Mouse (Mus musculus) hindbrain, embryonic 13.5 days (tissue): Measurements from ENCODE around the gene Slc45a3. TPM values are rescaled to one million over a fixed set of nuclear protein-coding genes. Genes with fewer than 3 reads are reported as not detected.
A peak's percentile ranks its signal among the peaks of the same experiment; 100 is the strongest.

ENCODE experiments used
- ATAC-seq: fragments of 200-750 bp; cut with Nextera tagmentation; 2 replicates; pipeline ENCODE4 v1.8.0; 2017; ENCODE audit warnings: moderate TSS enrichment; ENCODE audit not compliant: low FRiP score
- H3K27ac ChIP-seq: fragments of 300-500 bp; sonication (generic); 2 replicates; pipeline ENCODE4 v1.5.1; 2015; ENCODE audit warnings: inconsistent platforms, mild to moderate bottlenecking, moderate library complexity
- H3K27me3 ChIP-seq: fragments of 300-500 bp; sonication (generic); 2 replicates; pipeline ENCODE4 v1.6.1; 2015; ENCODE audit warnings: mild to moderate bottlenecking, inconsistent platforms
- H3K36me3 ChIP-seq: fragments of 300-500 bp; sonication (generic); 2 replicates; pipeline ENCODE4 v1.6.1; 2015; ENCODE audit warnings: mild to moderate bottlenecking, inconsistent platforms
- H3K4me1 ChIP-seq: fragments of 300-500 bp; sonication (generic); replicated peaks from 2 replicates; pipeline ENCODE4 v1.6.1; 2015; ENCODE audit warnings: inconsistent platforms
- H3K4me2 ChIP-seq: fragments of 300-500 bp; sonication (generic); 2 replicates; pipeline ENCODE4 v1.6.1; 2015; ENCODE audit warnings: inconsistent platforms, mild to moderate bottlenecking, moderate library complexity
- H3K4me3 ChIP-seq: fragments of 300-500 bp; sonication (generic); 2 replicates; pipeline ENCODE4 v1.5.1; 2015; ENCODE audit warnings: mild to moderate bottlenecking, inconsistent platforms
- H3K9ac ChIP-seq: fragments of 300-500 bp; sonication (generic); 2 replicates; pipeline ENCODE4 v1.6.1; 2015; ENCODE audit warnings: mild to moderate bottlenecking, inconsistent platforms
- H3K9me3 ChIP-seq: fragments of 300-500 bp; sonication (generic); 2 replicates; pipeline ENCODE4 v1.6.1; 2016; ENCODE audit warnings: inconsistent platforms
- WGBS: fragments of 180-500 bp; shearing (Covaris S2); methylation state at CpG from one replicate; pipeline ENCODE4 v1.1.7; 2015; 5-methylcytosine and 5-hydroxymethylcytosine counted together
- polyA plus RNA-seq: library from polyadenylated mRNA; unstranded; fragments of >200 nt; fragmentation: Nextera tagmentation; extraction: Ambion mirVana; gene quantifications from 2 replicates; pipeline ENCODE4 v1.2.1, GENCODE M21; 2015

The Slc45a3 gene
- polyA plus RNA-seq, 1 experiment from 2014 or later = 1.8 TPM

DNA sequence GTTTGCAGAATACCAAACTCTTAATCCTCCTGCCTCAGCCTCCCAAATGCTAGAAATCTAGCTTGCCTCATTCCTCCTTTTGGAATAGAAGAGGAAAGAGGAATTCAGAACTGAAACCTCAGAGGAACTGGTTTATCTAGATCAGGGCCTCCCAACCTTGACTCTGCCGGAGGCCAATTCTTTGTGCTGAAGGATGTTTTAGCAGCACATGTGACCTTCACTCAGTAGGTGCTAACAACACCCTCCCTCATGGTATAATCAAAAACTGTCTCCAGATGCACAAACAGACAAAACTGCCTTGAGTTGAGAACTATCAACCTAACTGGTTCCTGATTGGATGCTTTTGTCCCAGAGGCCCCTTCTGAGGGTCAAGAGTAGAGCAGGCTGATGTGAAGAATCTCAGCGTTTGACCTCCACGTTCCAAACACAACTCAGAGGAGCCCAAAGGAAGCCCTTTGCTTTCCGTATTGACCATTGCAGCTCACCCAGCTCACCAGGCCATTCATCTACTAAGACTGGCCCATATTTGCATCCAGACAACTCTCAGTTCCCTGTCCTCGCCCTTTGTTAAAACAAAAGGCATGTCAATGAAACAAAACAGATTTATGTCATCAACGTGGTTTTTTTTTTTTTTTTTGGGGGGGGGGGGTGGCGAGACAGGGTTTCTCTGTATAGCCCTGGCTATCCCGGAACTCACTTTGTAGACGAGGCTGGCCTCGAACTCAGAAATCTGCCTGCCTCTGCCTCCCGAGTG lies 16.1 kb upstream of the Slc45a3 start:
- H3K4me3 ChIP-seq = no peak overlapping the region
- H3K4me2 ChIP-seq = no peak overlapping the region
- H3K27me3 ChIP-seq = no peaks in the 10 kb centered on the region
- no peak for ATAC-seq
- H3K27ac ChIP-seq = no peak overlapping the region
- H3K36me3 ChIP-seq = no peaks in the 10 kb centered on the region
- 84% methylated on average over 11 of the region's 11 CpGs for WGBS
- no peak overlapping the region for H3K9ac ChIP-seq
- no peaks in the 10 kb centered on the region for H3K9me3 ChIP-seq
- H3K4me1 ChIP-seq = peaks cover 2% of the 10 kb centered on the region

DNA sequence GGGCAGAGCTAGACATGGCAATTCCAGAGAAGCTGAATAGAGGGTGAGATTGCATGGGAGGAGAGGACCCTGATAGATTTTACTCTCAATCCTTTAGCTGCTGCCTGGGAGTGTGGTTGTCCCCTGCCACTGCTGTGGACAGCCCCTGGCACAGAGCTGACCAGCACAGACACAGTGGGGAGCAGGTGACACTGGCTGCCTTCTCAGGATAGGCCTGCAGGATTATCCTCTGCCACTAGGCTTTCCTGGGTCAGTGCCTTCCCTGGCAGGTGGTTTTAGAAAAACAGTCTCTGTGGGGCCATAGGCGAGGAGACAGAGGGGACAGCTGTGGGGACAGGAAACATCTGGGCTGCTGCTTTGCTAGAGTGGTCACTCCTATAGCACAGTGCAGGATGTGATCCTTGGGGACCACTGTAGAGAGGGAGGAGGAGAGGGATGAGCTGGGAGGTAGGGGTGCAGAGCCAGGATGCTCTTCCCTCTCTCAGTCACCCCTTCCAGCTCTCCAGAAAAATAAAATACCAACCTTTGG lies 14.7 kb upstream of the Slc45a3 start:
- H3K4me2 ChIP-seq = no peak overlapping the region
- H3K27ac ChIP-seq = no peak overlapping the region
- H3K9ac ChIP-seq = no peak overlapping the region; the same call in 1 of the 2 replicates
- no peaks in the 10 kb centered on the region for H3K9me3 ChIP-seq
- WGBS = 25% methylated on average over 1 of the region's 1 CpGs
- no peaks in the 10 kb centered on the region for H3K27me3 ChIP-seq
- H3K4me3 ChIP-seq = no peak overlapping the region
- H3K4me1 ChIP-seq = no peaks in the 10 kb centered on the region; the same call in none of the 2 replicates
- H3K36me3 ChIP-seq = no peaks in the 10 kb centered on the region
- no peak for ATAC-seq

- Histone ChIP-seq H3K4me1 (no peaks in the 10 kb centered on the region), H3K27ac (no peak overlapping the region), H3K9ac (no peak overlapping the region), H3K36me3 (no peaks in the 10 kb centered on the region), H3K9me3 (no peaks in the 10 kb centered on the region), H3K4me3 (no peak overlapping the region), H3K27me3 (peaks cover 6% of the 10 kb centered on the region; the same call in 1 of the 2 replicates), H3K4me2 (no peak overlapping the region)
- 83% methylated on average over 12 of the region's 12 CpGs for WGBS
- ATAC-seq = no peak
These were observed 8.4 kb upstream of the Slc45a3 start for GRCm38 (mm10) chr1:131954242-131954865.

DNA sequence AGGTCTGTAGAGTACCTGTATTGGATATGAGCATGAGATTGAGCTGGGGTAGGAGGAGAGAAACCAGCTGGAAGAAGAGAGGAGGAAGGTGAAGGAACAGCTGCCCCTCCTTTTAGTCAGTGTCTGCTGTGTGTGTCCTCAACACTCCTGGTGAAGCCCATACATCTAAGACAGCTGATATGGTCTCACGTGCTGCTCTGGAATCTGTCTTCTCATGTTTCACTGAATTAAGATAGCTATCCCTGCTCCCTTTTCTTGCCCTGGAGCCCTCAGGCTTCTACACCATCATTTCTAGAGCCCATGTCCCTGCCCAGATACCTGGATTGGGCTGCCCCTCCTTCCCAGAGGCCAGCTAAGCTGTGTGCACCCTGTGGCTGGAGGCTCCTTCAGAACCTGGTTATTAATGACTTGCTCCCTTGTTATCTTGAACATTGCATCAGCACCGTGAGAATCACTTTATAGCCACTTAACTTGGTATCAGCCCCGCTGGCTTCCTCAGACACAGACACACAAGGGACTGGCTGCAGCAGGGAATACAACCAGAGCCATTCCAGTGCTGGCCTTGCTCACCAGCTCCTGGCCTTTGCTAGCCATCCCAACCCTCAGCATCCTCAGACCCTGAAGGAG lies 7.5 kb upstream of the Slc45a3 start:
- Histone ChIP-seq H3K4me1 (no peaks in the 10 kb centered on the region), H3K4me2 (no peak overlapping the region), H3K27me3 (peaks cover 9% of the 10 kb centered on the region), H3K9me3 (no peaks in the 10 kb centered on the region), H3K27ac (no peak overlapping the region), H3K9ac (no peak overlapping the region), H3K4me3 (no peak overlapping the region), H3K36me3 (no peaks in the 10 kb centered on the region)
- WGBS = 60% methylated on average over 3 of the region's 3 CpGs
- no peak for ATAC-seq

DNA sequence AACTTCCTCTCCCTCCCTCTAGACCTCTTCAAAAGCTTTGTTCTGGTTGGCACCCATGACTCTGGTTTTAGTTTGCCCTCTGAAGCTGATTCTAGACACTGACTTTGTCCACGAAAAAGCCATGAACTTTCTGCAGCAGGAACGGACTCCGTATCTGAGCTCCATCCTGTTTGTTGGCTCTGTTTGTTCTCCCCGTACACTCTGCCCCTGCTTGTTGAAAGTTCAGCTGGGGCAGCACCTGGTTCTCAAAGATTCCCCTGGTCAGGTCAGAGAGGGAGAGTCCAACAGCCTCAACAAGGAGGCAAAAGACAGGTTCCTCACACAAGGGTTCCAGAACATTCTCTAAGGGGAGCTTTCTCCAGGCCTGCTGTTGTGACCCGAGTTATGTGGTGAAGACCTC lies 5.4 kb upstream of the Slc45a3 start:
- Histone ChIP-seq H3K36me3 (no peaks in the 10 kb centered on the region), H3K27me3 (peaks cover 25% of the 10 kb centered on the region), H3K9me3 (no peaks in the 10 kb centered on the region), H3K4me3 (no peak overlapping the region), H3K27ac (no peak overlapping the region), H3K4me2 (no peak overlapping the region), H3K9ac (no peak overlapping the region), H3K4me1 (peaks cover 2% of the 10 kb centered on the region)
- 81% methylated on average over 5 of the region's 5 CpGs for WGBS
- ATAC-seq = no peak

DNA sequence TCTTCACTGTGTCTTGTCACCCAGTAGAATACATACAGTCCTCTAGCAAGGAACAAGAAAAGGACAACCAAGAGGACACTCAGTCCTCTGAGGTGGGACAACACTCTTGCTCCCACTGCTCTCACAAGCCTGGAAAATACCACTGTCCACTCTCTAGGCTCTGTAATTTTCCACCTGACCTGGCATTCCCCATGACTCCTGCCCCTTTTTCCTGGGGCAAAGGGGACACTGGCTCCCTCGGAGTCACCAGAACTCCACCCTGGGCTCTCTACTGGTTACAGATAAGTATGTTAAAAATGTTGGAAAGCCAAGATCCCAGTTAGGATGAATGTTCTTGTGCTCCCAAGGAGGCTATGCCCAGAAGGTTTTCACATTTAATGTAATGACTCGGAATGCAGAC lies 1.8 kb upstream of the Slc45a3 start:
- no peak for ATAC-seq
- H3K4me2 ChIP-seq = no peak overlapping the region
- no peak overlapping the region for H3K4me3 ChIP-seq
- H3K9me3 ChIP-seq = no peaks in the 10 kb centered on the region
- H3K4me1 ChIP-seq = peaks cover 22% of the 10 kb centered on the region
- no peak overlapping the region for H3K27ac ChIP-seq
- 56% methylated on average over 2 of the region's 2 CpGs for WGBS
- no peaks in the 10 kb centered on the region for H3K36me3 ChIP-seq
- peaks cover 50% of the 10 kb centered on the region for H3K27me3 ChIP-seq
- no peak overlapping the region for H3K9ac ChIP-seq

GRCm38 (mm10) chr1:131963085-131963951 lies 551 bp downstream of the Slc45a3 start:
- ATAC-seq = peak; percentile 58
- under 1% methylated on average over 73 of the region's 76 CpGs for WGBS
- H3K36me3 ChIP-seq = no peaks in the 10 kb centered on the region

GRCm38 (mm10) chr1:131964100-131964499 lies 1.3 kb downstream of the Slc45a3 start:
- Histone ChIP-seq H3K27me3 (peaks cover 44% of the 10 kb centered on the region), H3K4me1 (peaks cover 32% of the 10 kb centered on the region), H3K36me3 (no peaks in the 10 kb centered on the region), H3K4me2 (peak overlapping the region; percentile 99), H3K9me3 (no peaks in the 10 kb centered on the region), H3K27ac (no peak overlapping the region), H3K9ac (no peak overlapping the region), H3K4me3 (peak overlapping the region; percentile 84)
- no peak for ATAC-seq
- 29% methylated on average over 5 of the region's 5 CpGs for WGBS

More at GRCm38 (mm10) chr1:131963085-131963951, 551 bp downstream of the Slc45a3 start:
- peaks cover 32% of the 10 kb centered on the region for H3K4me1 ChIP-seq
- no peak overlapping the region for H3K27ac ChIP-seq
- H3K27me3 ChIP-seq = peaks cover 44% of the 10 kb centered on the region
- H3K4me3 ChIP-seq = peak overlapping the region; percentile 84
- peak overlapping the region; percentile 99 for H3K4me2 ChIP-seq
- H3K9me3 ChIP-seq = no peaks in the 10 kb centered on the region
- H3K9ac ChIP-seq = peak overlapping the region; percentile 81

DNA sequence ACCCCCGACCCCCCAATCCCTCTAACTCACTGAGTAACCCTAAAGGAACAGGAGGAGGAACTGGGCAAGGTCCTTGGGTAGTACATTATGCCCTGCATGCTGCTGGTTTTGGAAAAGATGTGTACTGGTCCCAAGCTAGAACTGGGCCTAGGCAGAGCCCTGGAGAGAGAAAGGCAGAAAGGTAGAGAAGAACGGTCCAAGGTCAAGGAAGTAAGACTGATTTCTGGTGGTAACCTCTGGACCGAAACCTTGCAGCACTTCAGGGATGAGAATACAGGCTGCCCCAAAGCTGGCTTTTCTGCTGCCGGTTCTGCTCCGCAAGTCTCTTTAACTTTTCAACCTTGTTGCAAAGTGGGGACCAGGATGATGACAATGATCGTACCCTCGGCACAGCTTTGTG lies 1.8 kb downstream of the Slc45a3 start:
- peaks cover 32% of the 10 kb centered on the region for H3K4me1 ChIP-seq
- 69% methylated on average over 7 of the region's 7 CpGs for WGBS
- H3K36me3 ChIP-seq = no peaks in the 10 kb centered on the region
- peaks cover 44% of the 10 kb centered on the region for H3K27me3 ChIP-seq
- H3K9ac ChIP-seq = no peak overlapping the region
- H3K4me2 ChIP-seq = peak overlapping the region; percentile 99
- no peak overlapping the region for H3K27ac ChIP-seq
- 0 out of 2 replicates have a peak overlapping the region, but pooled peaks have one; percentile 84 for H3K4me3 ChIP-seq
- ATAC-seq = no peak
- H3K9me3 ChIP-seq = no peaks in the 10 kb centered on the region

- Histone ChIP-seq H3K4me3 (no peak overlapping the region), H3K4me2 (no peak overlapping the region)
- 50% methylated on average over 5 of the region's 5 CpGs for WGBS
These were observed 3.1 kb downstream of the Slc45a3 start for GRCm38 (mm10) chr1:131965818-131966217.

GRCm38 (mm10) chr1:131967336-131967735 lies 4.6 kb downstream of the Slc45a3 start:
- no peak overlapping the region for H3K4me2 ChIP-seq
- H3K36me3 ChIP-seq = no peaks in the 10 kb centered on the region
- WGBS = 79% methylated on average over 7 of the region's 7 CpGs
- H3K27me3 ChIP-seq = peaks cover 35% of the 10 kb centered on the region
- no peak for ATAC-seq
- H3K9me3 ChIP-seq = no peaks in the 10 kb centered on the region
- no peak overlapping the region for H3K9ac ChIP-seq
- peaks cover 51% of the 10 kb centered on the region for H3K4me1 ChIP-seq
- H3K4me3 ChIP-seq = no peak overlapping the region
- H3K27ac ChIP-seq = no peak overlapping the region

More at GRCm38 (mm10) chr1:131965818-131966217, 3.1 kb downstream of the Slc45a3 start:
- H3K9me3 ChIP-seq = no peaks in the 10 kb centered on the region
- no peaks in the 10 kb centered on the region for H3K36me3 ChIP-seq
- H3K4me1 ChIP-seq = peaks cover 36% of the 10 kb centered on the region
- no peak overlapping the region for H3K9ac ChIP-seq
- no peak for ATAC-seq
- H3K27me3 ChIP-seq = peaks cover 35% of the 10 kb centered on the region
- H3K27ac ChIP-seq = no peak overlapping the region
